Mouse (Mus musculus) splenic B cell, adult 2 months (primary cell): ENCODE data around the gene Emc3.

Experiments used
- DNase-seq: peaks from one replicate; pipeline ENCODE4 v3.0.0-alpha.2; 2011; ENCODE audit warnings: low read depth, low spot score
- H3K27me3 ChIP-seq: 2 replicates; pipeline ENCODE4 v1.6.1; 2012; ENCODE audit warnings: mild to moderate bottlenecking, low read length, moderate library complexity, mixed read lengths; ENCODE audit not compliant: control insufficient read depth, poor library complexity, insufficient read depth, severe bottlenecking
- H3K36me3 ChIP-seq: 2 replicates; pipeline ENCODE4 v1.6.1; 2012; ENCODE audit warnings: mild to moderate bottlenecking, low read length, moderate library complexity, mixed read lengths; ENCODE audit not compliant: control insufficient read depth, poor library complexity, insufficient read depth, severe bottlenecking

Emc3 gene

DNA sequence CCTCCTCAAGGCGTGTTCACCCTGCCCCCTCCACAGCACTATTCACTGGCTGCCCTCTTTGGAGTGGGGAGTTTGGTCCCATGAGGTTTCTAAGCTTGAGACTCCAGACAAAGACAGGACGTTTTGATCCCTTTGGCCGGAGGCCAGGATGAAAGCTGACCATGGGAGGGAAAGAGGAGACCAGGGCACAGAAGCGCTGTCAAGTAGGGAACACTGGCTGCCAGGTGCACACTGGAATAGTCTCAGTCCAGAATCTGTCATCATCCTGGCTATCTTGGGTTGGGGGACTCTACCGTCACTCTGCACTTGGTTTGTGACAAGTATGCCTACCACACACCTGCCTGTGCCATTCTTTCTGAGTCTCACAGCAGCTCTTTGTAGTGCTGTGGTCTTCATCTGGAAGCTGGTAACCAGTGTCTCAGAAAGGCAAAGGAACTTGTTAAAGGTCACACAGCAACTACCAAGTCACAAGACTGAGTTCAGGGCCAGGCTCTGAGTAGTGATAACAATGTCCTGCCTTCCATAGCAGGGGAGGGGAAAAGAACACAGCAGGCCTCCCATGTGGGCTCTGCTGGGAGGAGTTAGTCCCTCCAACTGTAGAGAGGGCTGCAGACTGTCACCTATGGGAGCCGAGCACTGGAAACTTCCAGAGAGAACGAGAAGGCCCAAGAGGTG is 23.0 kb downstream of the Emc3 start:
- DNase-seq: no peak
- H3K27me3 ChIP-seq: no peaks in the 10 kb centered on the region

DNA sequence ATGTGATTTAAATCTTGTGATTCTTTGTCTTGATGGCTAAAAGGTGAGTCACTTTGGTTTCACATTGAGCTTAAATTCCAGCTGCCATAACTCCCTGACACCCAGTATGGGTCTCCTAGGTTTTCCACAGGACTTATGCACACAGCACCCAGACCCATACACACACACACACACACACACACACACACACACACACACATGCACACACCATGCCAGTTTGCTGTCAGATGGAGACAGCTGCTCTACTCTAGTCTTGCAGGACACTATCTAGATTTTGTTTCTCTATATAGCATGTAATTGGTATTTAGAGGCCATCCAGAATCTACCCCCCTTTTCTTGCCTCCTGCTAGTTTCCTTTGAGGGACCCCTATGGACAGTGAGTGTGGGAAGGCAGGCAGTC is 24.3 kb downstream of the Emc3 start:
- no peaks in the 10 kb centered on the region; the same call in 1 of the 2 replicates for H3K36me3 ChIP-seq
- no peaks in the 10 kb centered on the region for H3K27me3 ChIP-seq

More for the DNA sequence above, 23.0 kb downstream of the Emc3 start:
- H3K36me3 ChIP-seq: no peaks in the 10 kb centered on the region; the same call in 1 of the 2 replicates

DNA sequence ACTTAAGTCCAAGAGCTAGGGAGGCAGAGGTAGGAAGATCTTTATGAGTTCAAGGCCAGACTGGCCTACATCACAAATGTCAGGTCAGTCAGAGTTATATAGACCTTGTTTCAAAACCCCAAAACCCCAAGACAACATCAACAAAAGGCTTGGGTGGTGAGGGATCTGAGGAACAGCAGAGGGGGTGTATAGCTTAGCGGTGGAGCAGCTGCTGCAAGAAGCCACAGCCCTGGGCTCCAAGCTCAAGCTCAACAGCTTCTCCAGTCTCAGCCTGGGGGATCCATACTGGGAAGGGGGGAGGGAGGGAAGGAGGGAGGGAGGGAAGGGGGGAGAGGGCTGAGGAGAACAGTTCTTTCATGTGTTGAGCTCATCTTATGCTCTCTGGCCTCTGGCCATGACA is 25.8 kb downstream of the Emc3 start:
- no peak for DNase-seq
- no peaks in the 10 kb centered on the region for H3K27me3 ChIP-seq
- no peaks in the 10 kb centered on the region for H3K36me3 ChIP-seq

More for the DNA sequence above, 24.3 kb downstream of the Emc3 start:
- no peak for DNase-seq

DNA sequence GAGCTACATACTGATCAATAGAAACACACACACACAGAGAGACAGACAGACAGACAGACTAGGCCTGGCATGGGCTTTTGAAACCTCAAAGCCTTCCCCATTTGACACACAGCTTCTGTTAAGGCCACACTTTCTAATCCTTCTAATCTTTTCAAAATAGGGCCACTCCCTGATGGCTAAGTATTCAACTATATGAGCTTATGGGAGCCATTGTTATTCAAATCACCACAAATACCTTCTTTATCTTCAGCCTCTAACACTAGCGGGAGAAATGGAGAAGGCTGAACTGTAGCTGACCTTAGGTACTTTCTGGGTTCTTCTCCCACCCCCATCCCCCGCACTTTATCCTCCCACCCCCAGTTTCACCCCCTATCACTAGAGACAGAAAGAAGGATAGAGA is 28.7 kb downstream of the Emc3 start:
- no peak for DNase-seq
- no peaks in the 10 kb centered on the region for H3K36me3 ChIP-seq
- no peaks in the 10 kb centered on the region for H3K27me3 ChIP-seq

DNA sequence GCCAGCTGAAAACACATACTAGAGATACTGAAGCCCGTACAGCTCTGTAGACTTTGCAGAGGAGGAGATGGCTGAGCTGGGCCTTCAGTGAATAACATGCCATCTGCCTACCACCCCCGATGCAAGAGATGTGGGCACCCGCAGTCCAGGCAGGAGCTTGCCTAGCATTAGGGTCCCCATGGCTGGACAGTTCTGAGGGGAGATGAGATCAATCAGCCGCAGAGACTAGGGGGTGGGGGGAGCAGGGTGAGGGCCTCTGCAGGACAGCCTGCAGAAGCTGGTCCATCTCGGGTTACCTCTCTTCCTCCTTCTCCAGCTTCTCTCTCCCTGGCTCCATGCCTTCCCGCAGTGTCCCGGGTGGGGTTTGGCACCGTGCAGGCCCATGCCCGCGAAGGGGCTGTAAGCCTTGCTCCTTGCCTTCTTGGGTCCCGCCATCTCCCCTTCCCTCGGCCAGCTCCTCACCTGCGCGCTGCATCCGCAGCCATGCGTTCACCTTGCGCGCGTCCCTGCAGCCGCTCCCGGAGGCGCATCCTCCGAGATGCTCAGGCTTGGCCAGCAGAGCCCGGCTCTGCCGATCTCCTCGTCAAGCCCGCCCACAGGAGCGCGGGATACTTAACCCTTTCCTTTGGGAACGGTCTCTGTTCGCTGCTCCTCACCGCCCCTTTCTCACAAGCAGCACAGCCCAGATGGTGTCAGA is 29.9 kb downstream of the Emc3 start, which contains the start of gene Prrt3:
Gene Prrt3 (minus strand): TSS at position 544 of the 697 bp plus-strand sequence.
- H3K36me3 ChIP-seq: no peaks in the 10 kb centered on the region
- no peaks in the 10 kb centered on the region for H3K27me3 ChIP-seq
- no peak for DNase-seq

DNA sequence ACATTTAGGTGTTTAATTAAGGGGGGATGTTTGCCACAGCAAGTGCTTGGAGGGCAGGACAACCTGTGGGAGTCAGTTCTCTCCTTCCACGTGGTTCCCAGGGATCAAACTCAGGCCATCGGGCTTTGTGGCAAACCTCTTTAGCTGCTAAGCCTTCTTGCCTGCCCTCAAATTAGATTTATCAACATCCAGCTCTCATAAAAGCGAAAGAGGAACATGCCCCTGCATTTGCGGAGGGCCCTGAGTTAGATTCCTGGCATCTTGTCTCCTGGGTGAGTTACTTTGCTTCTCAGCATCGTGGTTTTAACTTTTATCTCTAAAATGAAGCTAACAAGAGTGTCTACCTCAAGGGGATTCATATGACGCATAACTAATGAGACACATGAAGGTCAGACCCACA is 32.1 kb downstream of the Emc3 start:
- no peaks in the 10 kb centered on the region for H3K36me3 ChIP-seq
- peak; percentile 33 for DNase-seq

DNA sequence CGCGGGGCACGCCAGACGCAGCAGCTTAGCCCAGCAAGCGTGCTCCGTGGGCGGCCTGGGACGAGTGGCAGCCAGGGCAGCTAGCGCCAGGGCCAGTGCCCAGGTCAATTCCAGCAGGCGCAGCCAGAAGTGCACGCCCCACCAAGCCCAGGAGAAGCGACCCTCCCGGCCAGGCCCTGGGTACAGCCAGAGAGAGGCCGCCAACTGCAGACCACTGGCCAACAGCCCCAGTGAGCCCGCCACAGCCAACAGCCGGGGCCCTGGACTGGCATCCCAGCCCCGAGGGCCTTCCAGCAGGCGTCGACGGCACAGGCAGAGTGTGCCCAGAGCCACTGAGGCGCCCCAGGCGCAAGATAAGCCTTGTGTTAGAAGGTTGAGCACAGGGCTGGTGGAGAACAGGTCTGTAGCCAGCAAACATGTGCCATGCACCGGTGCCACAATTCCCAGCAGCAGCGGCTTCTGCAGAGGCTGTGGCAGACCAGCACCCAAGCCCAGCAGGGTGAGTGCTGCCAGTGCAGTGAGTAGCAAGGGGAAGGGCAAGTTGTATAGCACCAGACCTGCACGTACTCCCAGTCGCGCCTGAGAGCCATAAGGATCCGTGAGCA is 36.3 kb downstream of the Emc3 start:
- Histone ChIP-seq H3K27me3 (no peaks in the 10 kb centered on the region), H3K36me3 (no peaks in the 10 kb centered on the region; the same call in 1 of the 2 replicates)
- no peak for DNase-seq

More for the DNA sequence above, 32.1 kb downstream of the Emc3 start:
- no peaks in the 10 kb centered on the region for H3K27me3 ChIP-seq

DNA sequence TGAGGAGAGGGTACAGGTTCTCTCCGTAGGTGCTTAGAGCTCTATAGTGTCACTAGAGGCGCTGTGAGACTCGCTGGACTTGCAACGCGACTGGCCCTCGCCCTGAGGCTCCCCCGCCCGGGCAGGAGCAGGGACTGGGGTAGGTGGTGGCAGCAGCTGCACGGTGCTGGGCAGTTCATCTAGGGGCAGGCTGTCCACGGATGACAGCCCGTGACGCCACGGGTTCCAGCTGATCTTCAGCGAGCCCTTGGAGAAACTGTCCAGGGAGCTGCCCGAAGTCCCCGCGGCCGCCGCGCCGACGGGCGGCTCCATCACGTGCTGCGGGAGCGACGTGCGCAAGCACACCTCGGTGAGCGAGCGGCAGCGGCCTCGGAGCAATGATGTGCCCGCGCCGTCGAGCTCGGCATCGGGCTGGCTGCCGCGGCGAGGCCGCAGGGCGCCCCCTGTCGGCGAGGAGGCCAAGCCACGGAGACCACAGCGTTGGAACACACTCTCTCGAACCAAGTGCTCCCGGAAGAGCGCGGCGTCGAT is 37.1 kb downstream of the Emc3 start:
- Histone ChIP-seq H3K27me3 (no peaks in the 10 kb centered on the region), H3K36me3 (no peaks in the 10 kb centered on the region; the same call in none of the 2 replicates)
- DNase-seq: peak; percentile 93

DNA sequence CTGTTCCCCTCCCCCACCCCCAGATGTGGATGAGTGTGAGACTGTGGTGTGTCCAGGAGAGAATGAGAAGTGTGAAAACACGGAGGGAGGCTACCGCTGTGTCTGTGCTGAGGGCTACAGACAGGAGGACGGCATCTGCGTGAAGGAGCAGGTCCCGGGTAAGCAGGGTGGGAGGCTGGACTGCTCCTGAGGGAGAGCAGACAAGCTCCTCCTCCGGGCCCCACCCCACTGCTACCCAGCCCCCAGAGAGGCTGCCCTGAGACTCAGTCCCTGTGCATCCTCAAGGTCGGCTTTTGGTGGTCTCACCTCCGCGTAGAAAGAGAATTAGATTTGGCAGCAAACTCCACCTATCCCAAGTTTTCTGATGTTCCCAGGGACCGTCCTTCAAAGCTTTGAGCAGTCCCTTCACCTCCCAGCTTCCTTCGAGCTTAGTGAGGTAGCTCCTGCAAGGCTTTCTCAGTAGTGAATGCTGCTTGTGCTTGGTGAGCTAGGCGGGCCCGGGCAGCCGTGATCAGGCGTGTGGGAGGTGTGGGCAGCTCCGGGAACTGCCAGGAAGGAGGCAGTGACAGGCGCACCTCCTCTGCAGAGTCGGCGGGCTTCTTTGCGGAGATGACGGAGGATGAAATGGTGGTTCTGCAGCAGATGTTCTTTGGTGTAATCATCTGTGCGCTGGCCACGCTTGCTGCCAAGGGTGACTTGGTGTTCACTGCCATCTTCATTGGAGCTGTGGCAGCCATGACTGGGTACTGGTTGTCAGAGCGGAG is 39.2 kb downstream of the Emc3 start:
- no peaks in the 10 kb centered on the region; the same call in none of the 2 replicates for H3K36me3 ChIP-seq
- no peak for DNase-seq

DNA sequence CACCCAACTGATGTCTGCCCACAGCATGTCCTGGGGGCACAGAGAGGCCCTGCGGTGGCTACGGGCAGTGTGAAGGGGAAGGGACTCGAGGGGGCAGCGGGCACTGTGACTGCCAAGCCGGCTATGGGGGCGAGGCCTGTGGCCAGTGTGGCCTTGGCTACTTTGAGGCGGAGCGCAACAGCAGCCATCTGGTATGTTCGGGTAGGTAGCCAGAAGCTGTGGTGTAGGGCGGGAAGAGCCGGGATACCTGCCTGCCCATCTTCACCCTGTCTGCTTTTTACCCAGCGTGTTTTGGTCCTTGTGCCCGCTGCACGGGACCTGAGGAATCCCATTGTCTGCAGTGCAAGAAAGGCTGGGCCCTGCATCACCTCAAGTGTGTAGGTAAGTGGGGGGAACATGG is 42.0 kb downstream of the Emc3 start:
- H3K36me3 ChIP-seq: no peaks in the 10 kb centered on the region; the same call in none of the 2 replicates
- no peak for DNase-seq
- no peaks in the 10 kb centered on the region for H3K27me3 ChIP-seq

More for the DNA sequence above, 39.2 kb downstream of the Emc3 start:
- H3K27me3 ChIP-seq: no peaks in the 10 kb centered on the region

DNA sequence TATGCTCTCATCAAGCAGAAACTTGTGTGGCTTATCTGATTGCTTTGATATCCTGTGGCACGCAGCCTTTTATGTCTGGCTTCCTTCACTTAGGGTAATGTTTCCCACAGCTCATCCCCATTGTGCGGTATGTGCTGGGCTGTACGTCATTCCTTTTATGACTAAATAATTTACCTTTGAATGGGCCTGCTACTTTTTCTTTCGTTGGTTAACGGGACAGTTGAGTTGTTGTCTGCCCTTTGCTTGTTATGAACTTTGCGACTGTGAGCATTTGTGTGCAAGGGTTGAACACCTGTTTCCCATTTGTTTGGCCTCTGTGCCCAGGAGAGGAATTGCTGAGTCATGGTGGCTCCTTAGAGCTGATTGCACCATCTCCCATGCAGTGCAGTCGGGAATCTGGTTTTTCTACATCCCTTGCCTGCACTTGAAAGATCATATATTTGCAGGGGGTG is 44.3 kb downstream of the Emc3 start:
- no peaks in the 10 kb centered on the region for H3K27me3 ChIP-seq
- H3K36me3 ChIP-seq: no peaks in the 10 kb centered on the region; the same call in none of the 2 replicates
- no peak for DNase-seq

DNA sequence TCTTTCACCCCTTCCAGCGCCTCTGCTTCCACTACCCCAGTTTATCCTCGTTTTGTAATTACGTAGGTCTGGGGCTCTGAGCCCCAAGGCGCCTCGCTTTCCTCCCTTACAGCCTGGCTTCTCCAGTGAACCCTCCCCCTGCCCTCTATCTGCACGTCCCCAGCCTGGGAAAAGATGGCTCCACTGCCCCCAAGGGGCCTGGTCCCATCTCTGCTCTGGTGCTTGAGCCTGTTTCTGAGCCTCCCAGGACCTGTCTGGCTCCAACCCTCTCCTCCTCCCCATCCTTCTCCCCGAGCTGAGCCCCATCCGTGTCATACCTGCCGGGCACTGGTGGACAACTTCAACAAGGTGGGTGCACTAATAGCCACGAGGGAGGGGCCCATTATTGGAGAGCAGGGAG is 47.7 kb downstream of the Emc3 start:
- DNase-seq: no peak
- Histone ChIP-seq H3K27me3 (no peaks in the 10 kb centered on the region), H3K36me3 (no peaks in the 10 kb centered on the region; the same call in 1 of the 2 replicates)

DNA sequence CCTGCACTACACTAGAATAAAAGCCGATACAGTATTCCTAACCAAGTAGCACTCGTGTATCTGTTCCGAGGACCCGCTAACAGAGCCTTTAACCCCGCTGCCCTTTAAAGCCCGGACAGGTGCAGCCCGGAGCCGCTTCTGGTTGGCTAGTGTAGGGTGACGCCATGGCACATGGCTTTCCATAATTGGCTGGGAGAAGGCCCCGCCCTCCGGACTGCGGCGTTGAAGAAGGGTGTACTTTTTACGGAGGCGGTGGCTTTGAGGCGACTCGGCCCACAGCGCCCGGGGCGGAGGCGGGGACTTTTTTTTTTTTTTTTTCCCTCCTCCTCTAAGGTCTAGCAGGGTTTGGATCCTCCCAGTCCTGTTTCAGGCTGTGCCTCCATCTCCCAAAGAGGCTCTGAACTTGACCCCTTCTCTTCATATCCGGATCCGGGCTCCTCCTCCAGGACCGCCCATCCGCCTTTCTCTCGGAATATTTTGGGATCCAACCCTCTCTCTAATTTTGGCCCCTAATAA is 48.3 kb downstream of the Emc3 start, which contains the start of gene Creld1:
Gene Creld1 (plus strand): TSS at position 198 of the 516 bp plus-strand sequence.
- no peaks in the 10 kb centered on the region for H3K27me3 ChIP-seq

More for the DNA sequence above, 48.3 kb downstream of the Emc3 start, which contains the start of gene Creld1:
- DNase-seq: peak; percentile 95
- no peaks in the 10 kb centered on the region for H3K36me3 ChIP-seq
